Mouse (Mus musculus) macrophage (primary cell): ENCODE data around the gene Cdyl2. TPM values are rescaled to one million over a fixed set of nuclear protein-coding genes. Genes with fewer than 3 reads are reported as not detected.
A peak's percentile ranks its signal among the peaks of the same experiment; 100 is the strongest.

Experiments used
- H3K27ac ChIP-seq: fragments of 350-480 bp; formaldehyde crosslinking; 2 replicates; pipeline ENCODE4 v1.9.0; 2021
- H3K36me3 ChIP-seq: fragments of 350-480 bp; formaldehyde crosslinking; 2 replicates; pipeline ENCODE4 v1.9.0; 2021; ENCODE audit errors: inconsistent target
- H3K4me3 ChIP-seq: fragments of 350-480 bp; formaldehyde crosslinking; 2 replicates; pipeline ENCODE4 v1.9.0; 2021; ENCODE audit errors: inconsistent target
- H3K79me2 ChIP-seq: fragments of 350-480 bp; formaldehyde crosslinking; 2 replicates; pipeline ENCODE4 v1.9.0; 2021; ENCODE audit errors: inconsistent target
- WGBS: methylation state at CpG from one replicate; pipeline ENCODE4 v1.1.7; 2026; ENCODE audit warnings: inconsistent platforms; ENCODE audit not compliant: missing documents; 5-methylcytosine and 5-hydroxymethylcytosine counted together
- polyA plus RNA-seq: library from polyadenylated mRNA; stranded (reverse); fragments of 250-400 nt; gene quantifications from 3 replicates; pipeline ENCODE4 v1.2.4, GENCODE M21; 2018; ENCODE audit warnings: inconsistent platforms

Cdyl2 gene
- polyA plus RNA-seq, 1 experiment from 2014 or later: 1.4 TPM

DNA sequence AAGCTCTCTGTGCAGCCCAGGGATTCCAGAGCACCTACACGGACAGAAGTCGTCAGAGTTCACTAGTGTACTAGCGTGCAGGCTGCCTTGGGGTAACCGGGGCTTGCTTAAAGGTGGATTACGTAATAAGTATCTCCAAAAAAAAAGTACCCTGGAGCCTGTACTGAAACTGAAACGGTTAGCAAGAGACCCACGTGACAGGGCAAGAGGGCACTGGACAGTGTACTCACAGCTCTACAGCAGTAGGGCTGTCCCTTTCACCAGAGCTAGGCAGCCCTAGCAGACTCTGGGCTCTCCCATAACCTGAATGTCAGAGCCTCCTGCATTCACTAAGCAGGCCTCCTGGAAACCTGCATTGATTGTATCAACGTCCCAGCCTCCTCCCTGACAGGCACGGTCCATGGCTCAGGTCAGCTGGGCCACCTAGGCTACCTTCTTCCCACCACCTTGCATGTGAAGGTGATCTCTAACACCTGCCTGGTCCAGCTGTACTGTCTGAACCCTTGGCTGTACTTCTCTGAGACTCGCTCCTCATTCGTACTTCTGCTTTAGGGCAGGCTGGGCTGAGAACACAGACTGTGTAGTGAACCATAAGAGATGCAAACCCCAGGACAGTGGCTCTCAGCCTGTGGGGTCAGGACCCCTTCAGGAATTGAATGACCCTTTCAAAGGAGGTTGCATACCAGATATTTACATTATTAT is 151.3 kb downstream of the Cdyl2 start:
- H3K36me3 ChIP-seq: no peaks in the 10 kb centered on the region
- 35% methylated on average over 11 of the region's 11 CpGs for WGBS
- 0 out of 2 replicates have a peak overlapping the region, but pooled peaks have one; percentile 10 for H3K27ac ChIP-seq
- no peaks in the 10 kb centered on the region for H3K79me2 ChIP-seq
- H3K4me3 ChIP-seq: no peak overlapping the region

DNA sequence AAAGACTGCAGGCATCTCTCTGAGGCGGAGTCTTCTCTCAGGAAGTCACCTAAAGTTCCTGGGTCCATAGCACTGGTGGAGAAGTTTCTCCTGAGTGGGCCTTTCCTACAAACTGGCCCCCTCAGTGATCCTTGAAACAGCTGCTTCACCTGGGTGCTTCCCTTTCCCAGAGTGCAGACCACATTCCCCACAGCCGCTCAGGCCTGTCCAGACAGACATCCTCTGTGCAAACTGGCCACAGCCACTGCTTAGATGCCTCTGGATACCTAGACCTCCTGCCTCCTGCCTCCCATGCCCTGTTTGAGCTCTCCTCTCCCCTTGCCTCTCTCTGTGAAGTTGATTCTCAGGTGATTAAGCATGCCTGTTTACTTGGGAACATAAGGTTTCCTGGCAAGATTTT is 156.1 kb downstream of the Cdyl2 start:
- H3K36me3 ChIP-seq: no peaks in the 10 kb centered on the region
- WGBS: 86% methylated on average over 2 of the region's 2 CpGs
- no peak overlapping the region for H3K4me3 ChIP-seq
- H3K79me2 ChIP-seq: no peaks in the 10 kb centered on the region
- H3K27ac ChIP-seq: no peak overlapping the region

DNA sequence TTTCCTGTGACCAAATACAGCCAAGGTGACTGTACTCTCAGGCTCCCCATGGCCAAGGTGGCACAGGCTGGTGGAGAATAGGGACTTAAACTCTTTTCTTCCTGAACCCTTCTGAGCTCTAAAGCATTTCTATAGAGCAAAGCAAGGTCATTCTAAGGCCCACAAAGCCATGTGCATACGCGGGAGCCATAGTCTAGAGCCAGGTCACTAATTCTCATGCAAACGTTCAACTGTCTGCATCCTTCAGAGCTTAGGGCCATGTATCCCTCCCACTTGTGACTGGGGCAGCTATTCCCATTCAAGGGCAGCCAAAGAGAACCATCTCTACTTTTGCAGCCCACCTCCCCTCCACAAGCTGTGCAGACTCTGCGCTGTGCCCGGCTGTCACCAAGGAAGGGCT is 159.7 kb downstream of the Cdyl2 start:
- H3K79me2 ChIP-seq: no peaks in the 10 kb centered on the region
- no peak overlapping the region for H3K4me3 ChIP-seq
- H3K27ac ChIP-seq: no peak overlapping the region
- 100% methylated on average over 5 of the region's 5 CpGs for WGBS
- no peaks in the 10 kb centered on the region for H3K36me3 ChIP-seq

DNA sequence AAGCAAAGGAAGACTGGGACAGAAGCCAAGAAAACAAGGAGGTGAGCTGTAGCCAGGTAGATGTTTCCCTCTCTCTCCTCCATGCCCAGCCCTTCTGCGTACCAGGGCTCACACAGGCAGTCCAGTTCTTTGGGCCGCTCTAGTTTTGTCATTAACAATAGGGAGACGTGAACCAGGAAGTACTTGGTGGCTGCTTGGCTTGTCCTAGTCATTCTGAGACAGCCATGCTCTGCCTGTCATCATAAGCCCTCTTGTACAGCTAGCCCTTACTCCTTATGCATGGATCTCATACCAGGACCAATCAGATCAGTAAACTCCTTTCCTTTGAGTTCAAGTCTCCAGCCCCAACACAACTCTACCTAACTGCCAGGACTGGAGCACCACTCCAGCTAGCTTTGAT is 180.0 kb downstream of the Cdyl2 start:
- WGBS: 65% methylated on average over 3 of the region's 3 CpGs
- Histone ChIP-seq H3K36me3 (no peaks in the 10 kb centered on the region), H3K79me2 (no peaks in the 10 kb centered on the region), H3K4me3 (no peak overlapping the region), H3K27ac (peak overlapping the region; percentile 61)

DNA sequence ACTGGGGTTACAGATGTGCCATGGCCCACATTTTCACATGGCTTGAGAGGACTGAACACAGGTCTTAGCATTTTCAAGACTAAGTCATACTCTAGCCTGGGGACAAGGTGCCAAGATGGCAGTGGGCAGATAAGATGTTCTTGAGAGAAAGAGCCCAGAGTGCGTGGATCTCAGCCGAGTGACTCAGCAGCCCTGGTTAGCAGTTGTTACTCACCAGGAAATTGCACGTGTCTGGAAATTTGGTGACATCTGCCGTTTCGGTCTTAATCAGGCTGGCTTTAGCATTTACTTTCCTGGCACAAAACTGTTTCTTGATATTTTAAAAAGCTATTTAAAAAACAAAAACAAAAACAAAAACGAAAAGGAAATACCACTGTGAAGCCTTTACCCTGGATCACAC is 180.5 kb downstream of the Cdyl2 start:
- Histone ChIP-seq H3K36me3 (no peaks in the 10 kb centered on the region), H3K4me3 (no peak overlapping the region), H3K79me2 (no peaks in the 10 kb centered on the region), H3K27ac (peak overlapping the region; percentile 61)
- 30% methylated on average over 6 of the region's 6 CpGs for WGBS

DNA sequence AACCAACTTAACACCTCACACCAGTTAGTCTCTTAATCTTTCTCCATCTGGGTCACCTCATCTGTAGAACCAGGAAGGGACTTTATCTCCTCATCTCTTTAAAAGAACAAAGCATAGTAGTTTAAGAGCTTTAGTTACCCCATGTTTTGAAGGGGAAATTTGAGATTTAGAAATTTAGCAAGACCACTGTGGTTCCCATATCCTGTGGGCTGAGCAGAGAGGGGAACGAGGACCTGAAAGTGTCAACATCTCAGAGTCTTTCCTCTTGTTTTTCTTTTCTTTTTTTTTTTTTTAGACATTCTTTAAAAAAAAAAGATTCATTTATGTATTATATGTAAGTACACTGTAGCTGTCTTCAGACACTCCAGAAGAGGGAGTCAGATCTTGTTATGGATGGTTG is 189.4 kb downstream of the Cdyl2 start:
- WGBS: no CpG with 5 or more reads among the region's 1 CpGs
- no peaks in the 10 kb centered on the region for H3K36me3 ChIP-seq
- no peak overlapping the region for H3K4me3 ChIP-seq
- no peak overlapping the region for H3K27ac ChIP-seq
- H3K79me2 ChIP-seq: no peaks in the 10 kb centered on the region

DNA sequence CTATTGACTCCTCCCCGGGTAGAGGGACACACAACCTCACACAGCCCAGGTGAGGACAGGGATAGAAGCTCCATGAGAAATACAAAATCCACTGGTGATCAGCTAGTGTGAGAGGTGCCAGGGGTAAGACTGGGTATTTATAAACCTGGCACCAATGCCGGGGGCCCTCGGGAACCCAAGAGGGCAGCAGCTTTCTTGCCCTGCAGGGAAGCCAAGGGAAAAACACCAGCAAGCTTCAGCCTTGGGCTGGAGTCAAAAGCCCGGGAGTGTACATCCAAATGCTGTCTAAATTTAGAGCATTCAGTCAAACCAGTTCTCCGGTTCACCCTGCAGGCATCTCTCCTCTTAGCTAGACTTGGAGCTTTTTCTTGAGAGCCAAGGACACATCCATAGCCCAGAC is 189.9 kb downstream of the Cdyl2 start:
- WGBS: 85% methylated on average over 5 of the region's 5 CpGs
- no peak overlapping the region for H3K4me3 ChIP-seq
- H3K36me3 ChIP-seq: no peaks in the 10 kb centered on the region
- H3K27ac ChIP-seq: no peak overlapping the region
- no peaks in the 10 kb centered on the region for H3K79me2 ChIP-seq

DNA sequence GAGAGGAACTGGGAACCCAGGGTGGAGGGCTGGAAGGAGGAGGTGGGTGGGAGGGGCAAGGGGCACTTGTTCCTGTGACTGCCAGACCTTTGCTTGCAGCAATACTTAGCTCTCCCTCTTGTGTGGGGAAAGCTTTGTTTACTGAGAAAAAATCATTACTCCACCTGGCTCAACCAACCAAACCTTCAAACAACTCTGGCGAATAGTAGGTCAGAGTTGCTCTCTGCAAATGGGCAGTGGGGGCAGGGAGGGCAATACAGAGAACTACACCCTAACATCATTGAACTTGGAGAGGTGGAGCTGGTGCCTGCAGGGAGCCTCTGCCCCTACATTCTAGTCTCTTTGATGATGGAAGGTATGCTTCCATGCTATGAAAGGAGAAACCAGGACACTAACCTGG is 192.7 kb downstream of the Cdyl2 start:
- H3K36me3 ChIP-seq: no peaks in the 10 kb centered on the region
- no peaks in the 10 kb centered on the region for H3K79me2 ChIP-seq
- H3K27ac ChIP-seq: no peak overlapping the region
- WGBS: 100% methylated on average over 1 of the region's 1 CpGs
- no peak overlapping the region for H3K4me3 ChIP-seq

DNA sequence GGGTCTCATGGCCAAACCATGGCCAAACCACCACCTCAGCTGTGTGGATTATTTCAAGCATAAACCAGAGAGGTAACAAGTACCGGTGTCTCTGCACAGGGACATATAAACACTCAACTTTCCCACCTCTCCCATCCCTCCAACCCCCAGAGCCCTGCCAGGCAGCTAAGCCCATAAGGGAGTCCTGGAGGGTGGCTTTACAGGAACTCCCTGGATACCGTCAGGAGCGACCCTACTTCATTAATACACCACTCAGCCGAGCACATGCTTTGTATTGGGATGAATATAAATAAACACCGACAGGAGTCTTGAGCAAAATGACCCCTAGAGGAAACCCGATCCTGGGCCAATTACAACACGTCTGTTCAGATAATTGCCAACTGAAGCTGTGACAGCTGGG is 194.0 kb downstream of the Cdyl2 start:
- Histone ChIP-seq H3K4me3 (no peak overlapping the region), H3K27ac (no peak overlapping the region), H3K79me2 (no peaks in the 10 kb centered on the region), H3K36me3 (no peaks in the 10 kb centered on the region)
- WGBS: 64% methylated on average over 7 of the region's 7 CpGs

DNA sequence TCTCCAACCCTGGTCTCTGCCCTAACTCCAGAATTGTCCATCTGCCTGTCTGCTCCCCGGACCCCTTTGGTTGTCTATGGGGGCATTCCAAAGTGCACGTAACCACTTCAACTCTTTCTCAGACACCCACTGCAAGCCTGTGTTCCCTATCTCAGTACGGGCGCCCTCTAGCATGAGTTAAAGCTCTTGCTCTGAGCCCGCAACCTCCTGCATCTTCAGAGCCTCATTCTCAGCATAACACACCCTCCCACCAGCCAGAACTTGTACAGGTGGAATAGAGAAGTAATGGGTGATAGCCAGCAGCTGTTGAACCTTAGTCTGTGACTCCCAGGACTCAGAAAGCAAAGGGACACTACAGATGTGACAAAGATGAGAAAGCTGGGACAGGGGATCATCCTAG is 196.0 kb downstream of the Cdyl2 start:
- 78% methylated on average over 5 of the region's 5 CpGs for WGBS
- no peak overlapping the region for H3K4me3 ChIP-seq
- H3K36me3 ChIP-seq: no peaks in the 10 kb centered on the region
- no peaks in the 10 kb centered on the region for H3K79me2 ChIP-seq
- H3K27ac ChIP-seq: no peak overlapping the region

DNA sequence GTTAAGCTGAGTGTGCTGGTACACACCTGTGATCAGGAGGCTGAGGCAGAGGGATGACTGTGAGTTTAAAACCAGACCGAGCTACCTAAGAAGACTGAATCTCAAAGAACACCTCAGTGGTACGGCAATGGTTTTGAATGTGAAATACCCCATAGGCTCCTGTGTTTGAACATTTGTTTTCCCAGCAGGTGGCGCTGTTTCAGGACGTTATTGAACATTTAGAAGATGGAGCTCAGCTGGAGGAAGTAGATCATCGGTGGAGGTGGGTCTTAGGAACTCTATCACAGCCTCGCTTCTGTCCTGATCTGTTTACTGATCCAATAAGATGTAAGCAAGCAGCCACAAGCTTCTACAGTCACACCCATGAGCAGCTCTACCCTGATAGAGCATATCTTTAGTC is 199.7 kb downstream of the Cdyl2 start:
- 72% methylated on average over 6 of the region's 6 CpGs for WGBS
- no peak overlapping the region for H3K4me3 ChIP-seq

DNA sequence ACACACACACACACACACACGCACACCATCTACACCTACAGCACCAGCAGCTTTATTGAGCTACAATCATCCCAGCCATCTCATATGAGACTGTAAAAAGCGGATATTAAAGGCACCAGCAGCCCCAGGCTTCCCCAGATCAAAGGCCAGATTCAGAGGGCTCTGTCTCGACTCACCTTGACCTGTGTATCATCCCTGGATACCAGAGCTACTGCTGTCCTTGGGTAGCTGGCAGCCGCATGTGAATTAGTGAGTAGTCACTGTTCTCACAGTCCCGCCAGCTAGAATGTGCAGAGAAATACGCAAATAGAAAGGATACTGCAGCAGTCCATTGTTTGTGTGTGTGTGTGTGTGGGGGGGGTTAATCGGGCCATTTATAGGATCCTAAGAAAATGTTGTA is 204.1 kb downstream of the Cdyl2 start:
- H3K36me3 ChIP-seq: no peaks in the 10 kb centered on the region
- no peak overlapping the region for H3K4me3 ChIP-seq
- H3K27ac ChIP-seq: no peak overlapping the region
- 84% methylated on average over 5 of the region's 7 CpGs for WGBS
- no peaks in the 10 kb centered on the region for H3K79me2 ChIP-seq

More for the DNA sequence above, 199.7 kb downstream of the Cdyl2 start:
- H3K27ac ChIP-seq: no peak overlapping the region
- no peaks in the 10 kb centered on the region for H3K36me3 ChIP-seq
- H3K79me2 ChIP-seq: no peaks in the 10 kb centered on the region

DNA sequence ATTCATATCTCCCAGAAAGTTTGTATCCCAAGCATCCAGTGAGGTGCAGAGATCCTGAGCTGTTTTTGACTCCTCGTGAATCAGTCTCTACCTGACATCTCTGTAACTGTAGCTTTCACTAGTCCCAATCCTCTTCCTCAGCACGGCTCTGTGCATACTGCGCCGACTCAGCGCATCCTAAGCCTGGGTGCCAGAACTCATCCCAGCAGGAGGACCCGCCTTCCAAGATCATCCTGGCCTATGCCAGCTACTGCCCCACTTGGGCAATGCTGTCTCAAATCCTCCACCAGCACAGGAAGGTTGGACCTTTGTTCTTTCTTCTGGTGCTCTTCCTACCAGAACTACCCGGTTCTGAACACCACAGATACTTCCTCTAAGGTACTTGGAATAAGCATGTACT is 207.9 kb downstream of the Cdyl2 start:
- Histone ChIP-seq H3K27ac (no peak overlapping the region), H3K79me2 (no peaks in the 10 kb centered on the region), H3K4me3 (no peak overlapping the region), H3K36me3 (no peaks in the 10 kb centered on the region)
- WGBS: 92% methylated on average over 7 of the region's 7 CpGs
